Mouse (Mus musculus) liver, adult 2 months (tissue): ENCODE data around the gene Jarid2.

Experiments
- CTCF ChIP-seq: fragments of 200-500 bp; IDR thresholded peaks from 2 replicates; pipeline ENCODE4 v1.5.1; 2011; ENCODE audit warnings: low read depth, low read length, control low read depth
- POLR2A ChIP-seq: fragments of 200-500 bp; IDR thresholded peaks from 2 replicates; pipeline ENCODE4 v1.6.1; 2011; ENCODE audit warnings: low read length, control low read depth; ENCODE audit not compliant: insufficient read depth; ENCODE audit errors: extremely low read depth

- TF ChIP-seq CTCF (no peak), POLR2A (no peak)
Measured at GRCm38 (mm10) chr13:44711062-44711461, 18.2 kb upstream of the Jarid2 start.
